Mouse (Mus musculus): ENCODE results near the gene Fcrlb.

The Fcrlb gene

DNA sequence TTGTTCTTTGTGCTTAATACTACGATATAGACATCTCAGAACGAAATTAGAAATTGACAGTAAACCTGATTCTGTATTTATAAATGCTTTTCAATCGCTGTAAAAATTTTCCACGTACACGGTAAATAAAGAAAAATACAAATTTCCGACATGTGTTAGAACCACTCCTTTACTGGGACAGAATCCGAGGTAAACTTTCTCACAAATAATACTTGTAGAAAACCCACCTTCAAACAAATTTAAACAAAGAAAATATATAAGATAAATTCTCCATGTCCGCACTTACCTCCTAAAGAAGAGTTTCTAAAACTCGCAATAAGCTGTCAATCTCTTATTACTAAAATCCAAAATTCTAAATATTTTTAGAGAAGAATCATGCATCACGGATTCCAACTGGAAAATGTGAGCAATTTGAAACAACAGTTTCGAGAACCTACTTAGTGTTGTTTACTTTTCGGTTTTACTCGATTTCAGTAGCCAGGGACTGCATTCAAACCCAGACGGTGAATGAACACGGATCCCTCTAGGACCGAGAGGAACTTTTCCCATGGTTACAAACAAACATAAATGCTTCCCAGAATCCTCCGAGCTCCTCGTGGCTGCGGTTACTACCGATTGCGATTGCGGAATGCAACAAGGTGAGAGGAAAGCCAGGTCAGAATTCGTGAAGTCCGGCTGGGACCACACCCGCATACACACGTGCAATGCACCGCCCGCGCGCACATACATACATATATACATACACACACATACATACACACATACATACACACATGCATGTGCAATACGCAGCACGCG lies 44.4 kb downstream of the Fcrlb start:
- DNase-seq (ENCODE audit: low spot score): peak; percentile 11

DNA sequence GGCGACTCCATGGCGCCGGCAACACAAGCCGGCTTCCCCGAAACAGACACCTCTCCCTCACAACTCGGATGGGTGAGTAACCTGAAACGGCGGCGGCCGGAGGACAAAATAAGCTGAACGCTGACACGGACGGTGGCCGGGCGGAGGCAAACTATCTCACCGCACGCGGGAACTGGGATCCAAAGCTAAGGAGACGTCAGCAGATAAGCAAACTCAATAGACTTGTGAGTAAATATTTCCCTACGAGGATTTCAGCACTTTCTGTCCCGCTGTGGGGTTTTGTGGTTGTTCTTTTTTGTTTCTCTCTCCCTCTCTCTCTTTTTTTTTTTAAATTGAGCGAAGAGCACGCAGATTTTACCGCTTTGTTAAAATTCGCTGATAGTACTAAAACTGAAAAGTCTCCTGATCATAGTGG lies 45.0 kb downstream of the Fcrlb start, which contains the start of gene Atf6:
TSS of gene Atf6 (minus strand) at position 81 of the 415 bp plus-strand sequence.
- DNase-seq (ENCODE audit: low spot score): peak; percentile 78

DNA sequence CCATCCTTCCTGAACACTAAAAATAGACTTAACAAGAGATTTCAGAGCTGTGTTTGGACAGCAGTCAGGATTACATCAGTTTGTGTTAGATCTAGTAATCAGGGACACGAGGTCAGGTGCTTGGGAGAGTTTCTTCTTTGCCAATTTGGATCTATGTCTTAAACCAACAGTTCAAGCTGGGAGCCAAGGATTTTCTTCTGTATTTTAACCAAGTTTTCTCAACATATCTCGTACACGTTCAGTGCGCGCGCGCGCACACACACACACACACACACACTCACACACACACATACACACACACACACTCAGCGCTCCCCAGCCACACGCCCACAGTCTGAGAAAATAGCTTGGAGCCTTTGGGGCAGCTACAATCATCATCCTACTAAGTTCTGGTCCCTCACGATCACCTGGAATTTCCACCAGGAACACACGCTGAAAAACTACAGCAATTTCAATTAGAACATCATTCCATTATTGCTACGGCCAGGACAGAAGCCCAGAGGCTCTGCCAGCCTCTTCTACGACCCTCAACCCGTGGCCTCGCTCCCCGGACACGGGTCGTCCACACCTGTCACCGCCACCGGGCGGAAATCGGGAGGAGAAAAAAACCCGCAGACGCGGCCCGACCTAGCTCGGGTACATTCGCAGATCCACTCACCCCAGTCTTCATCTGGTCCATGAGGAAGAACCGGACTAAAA lies 45.6 kb downstream of the Fcrlb start:
- peak; percentile 8 for DNase-seq (ENCODE audit: low spot score)

DNA sequence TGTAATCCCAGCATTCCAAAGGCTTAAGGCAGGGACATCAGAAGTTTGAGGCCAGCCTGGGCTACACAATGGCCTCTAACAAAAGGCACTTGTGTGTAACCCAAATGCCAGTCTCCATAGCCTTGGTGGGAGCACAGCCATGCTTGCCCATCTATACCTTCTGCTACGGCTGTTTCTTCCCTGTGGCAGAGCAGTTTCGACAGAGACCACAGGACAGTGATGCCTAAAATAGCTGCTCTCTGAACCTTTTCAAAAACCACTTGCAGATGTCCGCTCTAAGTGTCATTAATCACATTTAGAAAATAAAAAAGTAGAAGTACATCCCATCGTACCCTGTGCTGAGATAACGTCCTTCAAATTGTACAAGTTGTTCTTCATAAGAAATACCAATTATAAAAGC lies 47.3 kb downstream of the Fcrlb start:
- no peak for DNase-seq (ENCODE audit: low spot score)

DNA sequence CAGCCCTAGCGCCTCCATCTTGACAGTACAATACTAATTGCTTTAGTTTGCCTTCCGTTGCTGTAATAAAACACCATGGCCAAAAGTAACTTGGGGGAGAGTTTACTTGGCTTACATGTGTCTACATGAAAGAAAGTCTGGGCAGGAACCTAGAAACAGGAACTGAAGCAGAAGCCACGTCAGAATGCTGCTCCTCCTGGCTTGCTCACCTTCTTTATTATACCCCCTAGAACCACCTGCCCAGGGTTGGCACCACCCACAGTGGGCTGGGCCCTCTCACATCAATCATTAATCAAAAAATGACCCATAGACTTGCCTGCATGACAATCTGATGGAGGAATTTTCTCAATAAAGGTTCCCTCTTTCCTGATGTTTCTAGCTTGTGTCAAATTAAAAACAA lies 48.0 kb downstream of the Fcrlb start:
- DNase-seq (ENCODE audit: low spot score): no peak

DNA sequence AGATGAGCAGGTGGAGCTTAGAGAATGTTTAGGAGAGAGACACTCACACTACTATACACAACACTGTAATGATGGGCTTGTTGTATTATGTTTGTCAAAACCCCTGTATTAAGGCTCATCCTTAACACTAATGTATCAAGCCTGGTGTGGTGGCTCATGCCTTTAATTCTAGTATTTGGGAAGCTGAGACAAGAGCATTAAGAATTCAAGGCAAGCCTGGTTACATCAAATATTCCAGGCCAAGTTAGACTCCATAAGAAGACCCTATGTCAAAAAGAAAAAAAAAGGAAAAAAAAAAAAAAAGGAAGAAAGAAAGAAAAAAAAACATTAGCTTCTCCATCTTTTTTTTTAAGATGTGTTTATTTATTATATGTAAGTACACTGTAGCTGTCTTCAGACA lies 48.5 kb downstream of the Fcrlb start:
- no peak for DNase-seq (ENCODE audit: low spot score)

DNA sequence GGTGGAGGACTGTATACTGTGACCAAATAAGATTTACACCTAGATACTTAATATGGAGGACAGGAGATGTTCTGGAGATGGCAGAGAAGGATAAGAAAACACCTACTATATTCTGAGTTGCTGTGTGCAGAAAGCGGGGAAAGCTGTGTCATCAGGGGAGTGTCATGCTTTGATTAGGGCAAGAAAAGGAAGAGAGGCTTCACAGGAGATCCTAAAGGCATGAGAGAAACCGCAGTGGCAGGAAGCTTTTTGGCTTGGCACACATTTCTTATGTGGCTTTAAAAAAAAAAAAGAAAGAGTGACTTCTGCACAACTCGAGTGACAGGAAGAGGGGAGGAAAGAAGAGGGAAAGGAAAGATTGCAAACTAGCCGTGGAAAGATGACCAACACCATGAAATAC lies 49.7 kb downstream of the Fcrlb start:
- peak; percentile 55 for DNase-seq (ENCODE audit: low spot score)

DNA sequence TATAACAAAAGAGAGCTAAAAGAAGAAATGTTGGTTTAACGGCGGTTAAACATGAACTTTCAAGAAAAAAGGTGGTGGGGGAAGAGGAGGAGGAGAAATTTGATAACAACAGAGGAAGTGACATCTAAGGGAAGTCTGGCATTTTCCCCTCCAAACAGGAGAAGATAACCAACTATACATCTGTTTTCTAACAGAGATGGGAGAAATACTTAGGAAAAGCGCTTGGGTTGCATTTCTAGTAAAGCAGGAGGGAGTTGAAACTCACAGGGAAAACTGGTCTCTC lies 50.4 kb downstream of the Fcrlb start:
- no peak for DNase-seq (ENCODE audit: low spot score)

DNA sequence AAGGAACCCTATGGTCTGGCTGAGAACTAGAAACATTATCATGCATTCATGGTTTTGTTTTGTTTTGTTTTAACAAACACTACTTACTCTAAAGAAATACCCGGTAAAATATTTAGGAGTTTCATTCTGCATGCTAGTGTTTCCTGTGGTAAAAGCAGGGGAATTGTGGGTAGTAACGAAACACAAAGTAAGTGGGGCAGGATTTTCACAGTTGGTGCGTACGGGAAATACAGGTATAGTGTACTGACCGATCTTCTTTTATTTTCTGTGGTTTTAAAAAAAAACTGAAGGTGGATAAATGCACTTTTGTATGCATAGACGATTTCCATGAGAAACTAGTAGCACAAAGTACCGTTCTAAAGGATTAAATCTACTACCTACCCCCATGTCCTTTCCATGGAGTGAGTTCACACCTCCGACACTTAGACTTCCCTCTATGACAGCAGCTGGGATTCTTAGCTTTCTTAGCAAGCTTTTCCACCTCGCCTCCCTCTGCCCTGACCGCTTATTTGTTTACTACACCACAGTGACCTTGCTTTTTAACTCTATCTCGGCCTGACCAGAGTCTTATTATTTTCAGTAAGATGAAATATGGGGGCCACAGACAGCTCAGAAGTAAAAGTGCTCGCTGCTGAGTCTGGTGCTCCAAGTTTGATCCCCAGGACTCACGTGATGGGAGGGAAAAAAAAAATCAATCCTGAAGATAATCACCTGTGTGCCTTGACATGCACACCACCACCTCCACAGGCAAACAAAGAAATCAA lies 50.9 kb downstream of the Fcrlb start:
- peak; percentile 23 for DNase-seq (ENCODE audit: low spot score)

DNA sequence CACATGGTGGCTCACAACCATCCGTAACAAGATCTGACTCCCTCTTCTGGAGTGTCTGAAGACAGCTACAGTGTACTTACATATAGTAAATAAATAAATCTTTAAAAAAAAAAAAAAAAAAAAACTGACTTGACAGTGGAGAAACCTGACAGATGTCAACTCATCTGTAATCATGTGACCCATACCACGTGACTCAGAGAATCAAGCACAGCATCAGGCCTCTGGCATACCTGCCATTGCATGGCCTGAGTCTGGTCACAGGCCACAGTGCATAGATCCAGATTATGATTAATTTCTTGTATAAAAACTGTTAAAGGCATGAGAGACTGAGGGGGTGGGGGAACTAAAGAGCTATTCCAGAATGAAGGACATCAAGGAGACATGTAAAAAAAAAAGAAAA lies 53.9 kb downstream of the Fcrlb start:
- no peak for DNase-seq (ENCODE audit: low spot score)

DNA sequence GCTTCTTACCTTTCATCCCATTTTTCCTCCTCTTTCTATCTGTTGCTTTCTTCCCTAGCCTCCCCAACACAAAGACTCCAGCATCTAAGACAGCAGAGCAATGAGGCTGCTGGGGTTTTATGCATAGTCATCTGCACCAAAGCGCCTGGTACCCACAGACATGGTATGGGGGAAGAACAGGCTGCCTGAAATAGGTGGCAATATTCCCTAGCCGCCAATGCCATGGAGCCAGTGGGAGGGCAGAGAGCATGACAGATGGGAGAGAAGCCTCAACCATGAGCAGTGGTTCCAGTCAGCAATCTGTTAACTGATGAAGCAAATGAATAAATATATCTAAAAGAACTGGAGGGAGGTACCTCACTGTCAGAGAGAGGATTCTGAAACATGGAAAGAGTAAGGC lies 55.4 kb downstream of the Fcrlb start:
- DNase-seq (ENCODE audit: low spot score): no peak
